Mouse (Mus musculus): ENCODE data around the gene Blvrb. TPM values are rescaled to one million over a fixed set of nuclear protein-coding genes. Genes with fewer than 3 reads are reported as not detected.

Gene Blvrb
- total and polyA plus RNA-seq, 3 experiments = 210 to 245 TPM; not detected in 1

- Histone ChIP-seq H3K9ac (ENCODE audit: control insufficient read depth, low read depth, low read length, poor library complexity, severe bottlenecking) (peak overlapping the region; percentile 78), H3K79me2 (ENCODE audit: control insufficient read depth, insufficient read depth, low read length, poor library complexity) (peaks cover 19% of the 10 kb centered on the region), H3K4me3 (ENCODE audit: control insufficient read depth in 1 of 2, insufficient read depth in 1 of 2, low read depth in 2 of 2, low read length in 2 of 2) (peak overlapping the region; percentile 76 to 94), H3K36me3 (ENCODE audit: control insufficient read depth in 1 of 2, insufficient read depth in 2 of 2, low read length in 2 of 2) (peaks cover 0 to 27% of the 10 kb centered on the region in 2 experiments; a peak in 2 of 4 replicates), H3K27ac (ENCODE audit: control insufficient read depth, low read depth, low read length) (peak overlapping the region; percentile 97), H3K4me1 (ENCODE audit: control insufficient read depth in 1 of 2, insufficient read depth in 2 of 2, low read length in 2 of 2) (peaks cover 4 to 25% of the 10 kb centered on the region in 2 experiments), H3K9me3 (replicated peaks; ENCODE audit: insufficient read depth, low read length) (no peaks in the 10 kb centered on the region), H3K27me3 (ENCODE audit: control insufficient read depth in 1 of 2, insufficient read depth in 2 of 2, low read length in 2 of 2) (peaks cover 2 to 4% of the 10 kb centered on the region in 2 experiments; a peak in 3 of 4 replicates)
- peak; percentile 85 for DNase-seq (ENCODE audit: low read depth, low spot score)
- TF ChIP-seq NRF1 (IDR thresholded peaks at IDR 0.05; ENCODE audit: insufficient read depth, low read depth, low read length, poor library complexity, severe bottlenecking) = no peak
- peak; percentile 74; the same call in 1 of the 2 replicates for TF ChIP-seq CHD1 (IDR thresholded peaks at IDR 0.05; ENCODE audit: low read depth, low read length)
- TF ChIP-seq ETS1 (IDR thresholded peaks at IDR 0.05; ENCODE audit: low read depth, low read length) = peak; percentile 71
- TF ChIP-seq MYC (IDR thresholded peaks at IDR 0.05; ENCODE audit: low read depth, low read length) = no peak
- TF ChIP-seq GABPA (IDR thresholded peaks at IDR 0.05; ENCODE audit: low read depth, low read length) = peak; percentile 36; the same call in 1 of the 2 replicates
- peak; percentile 83 for TF ChIP-seq GATA1 (IDR thresholded peaks at IDR 0.05; ENCODE audit: low read depth, low read length)
- TF ChIP-seq ELF1 (IDR thresholded peaks at IDR 0.05; ENCODE audit: low read depth, low read length) = no peak
- no peak for TF ChIP-seq ZC3H11A (IDR thresholded peaks at IDR 0.05; ENCODE audit: low read depth, low read length)
- TF ChIP-seq POLR2AphosphoS5 (IDR thresholded peaks at IDR 0.05; ENCODE audit: borderline replicate concordance, low read depth, low read length) = no peak
- no peak for TF ChIP-seq ZNF384 (IDR thresholded peaks at IDR 0.05; ENCODE audit: low read depth, low read length)
- peak; percentile 65 for TF ChIP-seq SIN3A (IDR thresholded peaks at IDR 0.05; ENCODE audit: low read length)
- TF ChIP-seq UBTF (IDR thresholded peaks at IDR 0.05; ENCODE audit: borderline replicate concordance, insufficient read depth, low read depth, low read length) = no peak
- peak; percentile 49; the same call in 1 of the 2 replicates for TF ChIP-seq POLR2AphosphoS2 (IDR thresholded peaks at IDR 0.05; ENCODE audit: low read length)
- TF ChIP-seq MAZ (IDR thresholded peaks at IDR 0.05; ENCODE audit: low read depth, low read length) = peak; percentile 80
- TF ChIP-seq USF2 (IDR thresholded peaks at IDR 0.05; ENCODE audit: borderline replicate concordance in 1 of 2, insufficient read depth in 1 of 2, low read depth in 1 of 2, low read length in 2 of 2) = no peak
- no peak for TF ChIP-seq JUND (IDR thresholded peaks at IDR 0.05; ENCODE audit: low read depth, low read length)
- TF ChIP-seq MEF2A (IDR thresholded peaks at IDR 0.05; ENCODE audit: extremely low read depth, insufficient replicate concordance, low read depth, low read length, poor library complexity, severe bottlenecking) = no peak
- peak; percentile 22; the same call in 1 of the 2 replicates for TF ChIP-seq NELFE (IDR thresholded peaks at IDR 0.05; ENCODE audit: low read depth, low read length)
- TF ChIP-seq TBP (IDR thresholded peaks at IDR 0.05; ENCODE audit: low read depth, low read length) = no peak
- TF ChIP-seq CTCF (IDR thresholded peaks at IDR 0.05 in 2 of 3, conservative IDR thresholded peaks at IDR 0.05 in 1 of 3; ENCODE audit: control insufficient read depth in 1 of 3, insufficient read depth in 1 of 3, low read depth in 2 of 3, low read length in 3 of 3, poor library complexity in 1 of 3, severe bottlenecking in 1 of 3) = no peak
- no peak; the same call in 1 of the 2 replicates for TF ChIP-seq MAX (IDR thresholded peaks at IDR 0.05; ENCODE audit: low read length)
- TF ChIP-seq MXI1 (IDR thresholded peaks at IDR 0.05; ENCODE audit: low read depth, low read length) = no peak; the same call in 1 of the 2 replicates
- TF ChIP-seq TAL1 (IDR thresholded peaks at IDR 0.05; ENCODE audit: low read length) = peak; percentile 46
- TF ChIP-seq E2F4 (IDR thresholded peaks at IDR 0.05; ENCODE audit: borderline replicate concordance, low read depth, low read length) = peak; percentile 37; the same call in 1 of the 2 replicates
- TF ChIP-seq ZMIZ1 (IDR thresholded peaks at IDR 0.05; ENCODE audit: low read depth, low read length) = peak; percentile 50; the same call in 1 of the 2 replicates
- TF ChIP-seq MAFK (IDR thresholded peaks at IDR 0.05; ENCODE audit: borderline replicate concordance, low read depth, low read length) = 0 out of 2 replicates have a peak, but pooled peaks have one; percentile 28
- no peak for TF ChIP-seq HCFC1 (IDR thresholded peaks at IDR 0.05; ENCODE audit: low read depth, low read length)
- peak; percentile 84 to 92 for TF ChIP-seq EP300 (IDR thresholded peaks at IDR 0.05; ENCODE audit: low read depth in 1 of 2, low read length in 2 of 2)
- TF ChIP-seq KAT2A (conservative IDR thresholded peaks at IDR 0.05; ENCODE audit: low read depth, low read length) = peak; percentile 45
- TF ChIP-seq USF1 (IDR thresholded peaks at IDR 0.05; ENCODE audit: low read depth, low read length) = no peak
- no peak for TF ChIP-seq RAD21 (IDR thresholded peaks at IDR 0.05; ENCODE audit: low read depth, low read length)
- peak; percentile 61; the same call in 1 of the 2 replicates for TF ChIP-seq BHLHE40 (IDR thresholded peaks at IDR 0.05; ENCODE audit: borderline replicate concordance, low read depth, low read length)
- TF ChIP-seq CHD2 (IDR thresholded peaks at IDR 0.05; ENCODE audit: low read length) = peak; percentile 28; the same call in 1 of the 2 replicates
- TF ChIP-seq TCF12 (IDR thresholded peaks at IDR 0.05; ENCODE audit: low read depth, low read length) = peak; percentile 89
These were observed 836 bp downstream of the Blvrb start for GRCm38 (mm10) chr7:27448421-27449206.
